Mouse (Mus musculus): ENCODE data around the gene Phf5a.
"Not testable (repeated sequence)": the region's sequence is repeated elsewhere in the genome, so short reads cannot be mapped to it uniquely, and the experiment has no call there.

Phf5a gene

DNA sequence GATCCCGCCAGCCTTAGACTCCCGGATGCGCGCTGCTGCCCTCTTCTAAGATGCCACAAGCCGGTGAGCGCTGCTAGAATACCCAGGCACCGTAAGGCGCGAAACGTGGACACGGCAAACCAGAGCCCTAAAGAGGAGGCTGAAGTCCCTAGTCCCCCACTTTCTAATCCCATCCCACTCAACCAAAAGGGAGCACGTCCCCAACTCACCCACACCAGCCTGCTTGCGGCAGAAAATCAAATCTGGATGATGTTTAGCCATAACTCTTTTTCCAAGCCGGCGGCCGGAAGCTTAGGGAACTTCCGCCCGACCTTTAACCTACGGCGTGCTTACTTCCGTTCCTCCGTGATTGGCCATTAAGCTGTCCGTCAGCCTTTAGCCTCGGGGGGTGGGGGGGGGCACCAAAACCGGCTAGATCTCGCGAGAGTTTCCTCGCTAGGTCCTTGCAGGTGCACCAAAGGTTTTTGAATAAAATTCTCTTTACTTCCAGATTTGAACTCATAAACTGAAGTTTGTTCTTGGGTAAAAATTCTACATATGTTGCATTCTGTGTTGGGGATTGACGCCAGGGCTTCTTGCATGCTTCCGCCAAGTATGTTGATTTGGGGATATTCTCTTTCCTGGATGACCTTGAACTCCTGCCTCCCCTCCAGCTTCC lies at the start of gene Phf5a:
Gene Phf5a (minus strand): TSS at position 308 of the 658 bp plus-strand sequence.
- DNase-seq (ENCODE audit: low spot score in 2 of 2) = peak; percentile 86 to 90

DNA sequence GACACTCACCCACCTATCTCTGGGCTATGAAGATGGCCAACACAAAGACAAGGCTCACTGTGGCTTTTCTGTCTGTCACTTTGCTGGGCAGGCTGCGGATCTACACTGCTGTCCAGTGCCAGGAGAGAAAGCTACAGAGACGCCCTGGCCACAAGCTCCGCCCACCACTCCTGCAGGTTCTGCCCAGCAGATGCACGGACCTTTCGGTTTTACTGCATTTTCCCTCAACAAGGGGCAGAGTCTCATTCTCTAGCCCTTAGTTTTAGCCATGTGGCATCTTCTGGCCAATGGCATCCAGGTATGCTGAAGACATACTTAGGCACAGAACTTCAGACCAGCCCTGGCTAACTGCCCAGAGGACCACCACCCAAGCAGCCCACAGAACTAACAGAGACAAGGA lies 49.5 kb upstream of the Phf5a start:
- DNase-seq (ENCODE audit: low spot score in 2 of 2) = no peak

- DNase-seq (ENCODE audit: low spot score in 2 of 2) = peak in 1 of 2 experiments; percentile 45
Measured at GRCm38 (mm10) chr15:81920546-81921217, 49.0 kb upstream of the Phf5a start.

DNA sequence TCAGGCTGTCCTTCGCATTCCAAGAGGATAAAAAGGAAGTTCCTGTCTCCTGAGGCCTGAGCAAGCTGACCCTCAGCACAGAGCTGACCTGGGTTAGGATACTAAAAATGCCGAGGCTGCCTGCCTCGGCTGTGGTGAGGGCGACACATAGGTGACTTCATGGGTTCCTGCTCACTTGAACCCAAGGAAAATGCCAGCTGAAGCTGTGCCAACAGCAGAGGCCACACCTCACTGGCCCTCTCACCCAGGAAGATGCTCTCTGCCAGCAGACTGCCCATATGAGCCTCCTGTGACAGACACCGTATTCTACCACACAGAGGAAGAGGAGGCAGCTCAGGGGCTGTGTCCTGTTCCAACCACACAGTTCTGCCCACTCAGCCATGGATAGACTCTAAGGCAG lies 47.4 kb upstream of the Phf5a start:
- DNase-seq (ENCODE audit: low spot score in 2 of 2) = no peak

DNA sequence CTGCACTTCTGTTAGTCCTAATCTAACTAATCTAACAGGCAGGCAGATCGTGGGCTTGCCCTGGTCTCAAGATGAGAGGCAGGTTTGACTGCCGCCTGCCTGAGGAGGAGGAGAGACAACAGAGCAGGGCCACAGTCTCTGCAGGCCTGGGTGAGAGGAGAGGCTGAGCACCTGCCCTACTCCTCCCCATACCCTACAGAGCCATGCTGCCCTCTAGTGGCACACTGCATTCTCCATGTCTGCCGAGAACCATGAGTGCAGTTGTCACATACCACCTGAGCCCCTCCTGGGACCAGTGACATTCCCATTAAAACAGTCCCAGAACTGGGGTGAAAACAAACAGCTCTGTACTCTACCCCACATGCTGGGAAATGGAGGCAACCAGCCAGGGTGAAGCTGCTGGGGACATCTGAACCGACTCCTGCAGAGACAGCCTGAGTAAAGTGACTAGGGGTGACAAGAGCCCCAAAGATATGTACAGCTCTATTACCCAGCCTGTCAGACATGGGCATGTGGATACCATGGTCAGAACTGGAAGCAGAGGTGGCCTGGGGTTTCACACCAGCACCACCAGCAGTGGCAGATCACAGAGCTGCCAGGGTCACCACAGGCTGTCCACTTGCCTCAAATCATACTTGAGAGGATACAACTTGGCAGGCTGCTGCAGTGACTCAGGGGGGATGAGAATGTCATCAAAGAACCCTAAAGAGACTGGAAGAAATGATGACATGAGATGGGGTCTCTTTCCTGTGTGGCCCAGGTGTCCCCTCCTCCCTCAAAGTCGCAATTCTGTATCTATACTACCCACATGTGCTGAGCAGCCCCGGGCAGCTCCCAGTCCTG lies 46.1 kb upstream of the Phf5a start:
- peak; percentile 77 to 81 for DNase-seq (ENCODE audit: low spot score in 2 of 2)

- no peak for DNase-seq (ENCODE audit: low spot score in 2 of 2)
Measured at GRCm38 (mm10) chr15:81917201-81917600, 45.5 kb upstream of the Phf5a start.

GRCm38 (mm10) chr15:81915663-81916062 lies 44.0 kb upstream of the Phf5a start:
- no peak for DNase-seq (ENCODE audit: low spot score in 2 of 2)

- no peak for DNase-seq (ENCODE audit: low spot score in 2 of 2)
Measured at GRCm38 (mm10) chr15:81914668-81915067, 43.0 kb upstream of the Phf5a start.

- DNase-seq (ENCODE audit: low spot score in 2 of 2) = no peak
Measured at GRCm38 (mm10) chr15:81912498-81912897, 40.8 kb upstream of the Phf5a start.

DNA sequence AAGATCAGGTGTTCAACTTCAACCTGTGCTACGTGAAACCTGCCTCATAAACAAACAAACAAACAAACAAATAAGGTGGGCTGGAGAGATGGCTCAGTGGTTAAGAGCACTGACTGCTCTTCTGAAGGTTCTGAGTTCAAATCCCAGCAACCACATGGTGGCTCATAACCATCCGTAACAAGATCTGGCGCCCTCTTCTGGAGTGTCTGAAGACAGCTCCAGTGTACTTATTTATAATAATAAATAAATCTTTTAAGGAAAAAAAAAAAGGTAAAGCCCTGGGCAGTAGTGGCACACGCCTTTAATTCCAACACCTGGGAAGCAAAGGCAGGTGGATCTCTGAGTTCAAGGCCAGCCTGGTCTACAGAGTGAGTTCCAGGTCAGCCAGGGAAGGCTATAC lies 37.1 kb upstream of the Phf5a start:
- not testable (repeated sequence) for DNase-seq (ENCODE audit: low spot score in 2 of 2)

- no peak for DNase-seq (ENCODE audit: low spot score in 2 of 2)
Measured at GRCm38 (mm10) chr15:81907953-81908352, 36.2 kb upstream of the Phf5a start.

DNA sequence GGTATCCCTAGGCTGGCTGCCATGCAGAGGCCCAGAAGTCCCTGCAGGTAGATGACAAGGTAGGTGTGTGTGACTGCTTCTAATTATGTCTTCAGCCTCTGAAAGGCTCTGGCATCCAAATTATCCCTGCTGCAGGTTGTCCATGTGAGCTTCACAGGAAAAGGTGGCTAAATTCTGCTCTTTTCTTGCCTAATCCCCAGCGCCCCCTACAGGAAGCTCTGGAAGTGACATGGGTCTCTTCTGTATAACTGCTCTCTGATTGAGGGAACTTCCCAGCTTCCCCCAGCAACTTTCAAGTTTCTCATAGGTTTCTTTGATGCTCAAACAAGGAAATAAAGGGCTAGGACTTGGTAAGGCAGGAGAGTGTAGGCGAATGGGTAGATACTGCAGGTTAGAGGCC lies 33.2 kb upstream of the Phf5a start:
- DNase-seq (ENCODE audit: low spot score in 2 of 2) = peak; percentile 83 to 84

DNA sequence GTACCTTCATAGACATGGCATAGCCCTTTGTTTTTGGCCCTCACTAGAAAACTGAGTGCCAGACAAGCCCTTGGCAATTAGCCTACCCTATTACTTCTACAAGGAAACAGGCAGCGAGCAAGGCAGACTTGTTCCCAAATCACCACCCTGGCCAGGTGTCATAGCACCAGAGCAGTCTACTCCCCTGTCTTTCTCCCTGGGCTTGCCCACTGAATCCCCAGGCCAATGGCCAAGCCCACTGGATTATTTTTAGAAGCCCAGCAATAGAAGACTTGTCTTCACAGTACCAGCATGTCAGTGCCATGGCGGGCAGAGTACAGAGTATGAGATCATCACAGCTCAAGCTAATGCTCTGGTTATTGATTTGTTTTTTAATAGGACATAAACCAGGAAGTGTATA lies 27.0 kb upstream of the Phf5a start:
- no peak for DNase-seq (ENCODE audit: low spot score in 2 of 2)

GRCm38 (mm10) chr15:81897607-81898285 lies 26.0 kb upstream of the Phf5a start:
- DNase-seq (ENCODE audit: low spot score in 2 of 2) = no peak

- DNase-seq (ENCODE audit: low spot score in 2 of 2) = no peak
Measured at GRCm38 (mm10) chr15:81896407-81896806, 24.7 kb upstream of the Phf5a start.

- DNase-seq (ENCODE audit: low spot score in 2 of 2) = no peak
Measured at GRCm38 (mm10) chr15:81894002-81894401, 22.3 kb upstream of the Phf5a start.

DNA sequence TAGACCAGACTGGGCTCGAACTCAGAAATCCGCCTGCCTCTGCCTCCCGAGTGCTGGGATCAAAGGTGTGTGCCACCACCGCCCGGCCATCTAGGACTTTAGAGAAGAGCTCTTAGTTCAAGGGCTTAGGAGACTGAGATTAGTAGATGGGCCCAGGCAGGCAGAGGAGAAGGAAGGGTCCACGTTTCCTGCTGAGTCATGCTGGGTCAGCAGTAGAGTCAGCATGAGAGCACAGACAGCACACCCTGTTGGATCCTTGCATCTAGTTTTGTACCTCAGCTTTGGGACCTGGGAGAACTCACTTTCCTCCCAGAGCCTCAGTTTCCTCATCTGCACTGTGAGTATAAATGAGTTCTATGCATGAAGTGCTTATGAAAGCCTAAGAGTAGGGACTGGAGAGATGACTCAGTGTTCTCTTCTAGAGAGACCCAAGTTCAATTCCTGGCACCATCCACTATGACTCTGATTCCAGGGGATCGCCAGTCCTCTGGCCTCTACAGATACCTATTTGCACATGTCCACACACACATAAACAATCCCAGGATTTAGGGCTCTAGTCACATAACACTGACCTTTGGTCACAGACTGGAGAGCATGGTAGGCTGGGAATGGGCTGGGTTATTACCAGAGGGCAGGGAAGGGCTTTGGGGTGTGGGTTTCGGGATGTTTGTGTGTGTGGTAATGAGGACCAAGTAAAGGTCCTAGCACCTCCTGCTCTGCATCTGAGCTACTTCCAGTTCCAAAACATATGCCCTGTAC lies 20.3 kb upstream of the Phf5a start:
- DNase-seq (ENCODE audit: low spot score in 2 of 2) = no peak

DNA sequence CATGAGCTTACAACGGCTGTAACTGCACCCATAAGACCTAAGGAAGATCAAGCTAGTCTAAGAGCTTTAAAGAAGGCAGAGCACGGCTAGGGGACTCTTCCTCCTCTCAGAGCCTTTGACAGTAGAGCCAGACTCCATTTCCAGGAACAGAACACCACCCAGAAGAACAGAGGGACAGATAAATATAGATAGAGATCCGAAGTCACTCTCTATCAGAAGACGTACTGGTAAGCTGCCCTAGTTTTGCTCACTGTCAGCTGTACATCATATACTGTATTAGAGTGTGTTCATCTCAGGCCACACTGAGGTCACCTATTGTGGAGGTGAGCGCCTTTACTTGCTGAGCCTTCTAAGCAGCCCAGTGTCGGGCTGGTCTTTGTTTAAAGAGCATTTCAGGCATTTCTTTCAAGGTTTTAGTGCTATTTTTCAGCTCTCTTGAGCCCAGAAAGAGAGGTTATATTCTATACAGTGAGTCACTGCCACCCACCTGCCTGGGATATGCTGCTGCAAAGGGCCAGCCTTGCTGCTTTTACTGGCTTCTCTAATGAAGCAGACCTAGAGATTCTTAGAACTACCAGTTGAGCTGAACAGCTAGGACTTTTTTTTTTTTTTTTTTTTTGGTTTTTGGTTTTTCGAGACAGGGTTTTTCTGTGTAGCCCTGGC lies 19.6 kb upstream of the Phf5a start:
- DNase-seq (ENCODE audit: low spot score in 2 of 2) = peak; percentile 78

DNA sequence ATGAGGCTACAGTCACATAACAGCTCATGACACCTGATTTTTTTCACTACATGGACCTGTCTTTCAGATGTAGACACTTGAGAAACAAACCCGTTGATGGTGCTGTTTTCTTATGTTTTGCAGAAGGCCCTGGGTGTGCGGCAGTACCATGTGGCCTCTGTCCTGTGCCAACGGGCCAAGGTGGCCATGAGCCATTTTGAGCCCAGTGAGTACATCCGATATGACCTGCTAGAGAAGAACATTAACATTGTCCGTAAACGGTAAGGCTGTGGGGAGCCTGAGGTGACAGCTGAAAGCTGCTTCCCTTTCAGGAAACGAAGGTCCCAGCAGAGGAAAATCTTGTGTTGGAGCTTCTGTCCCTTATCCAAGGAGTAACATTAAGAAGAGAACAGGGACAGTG lies 17.5 kb upstream of the Phf5a start:
- no peak for DNase-seq (ENCODE audit: low spot score in 2 of 2)

DNA sequence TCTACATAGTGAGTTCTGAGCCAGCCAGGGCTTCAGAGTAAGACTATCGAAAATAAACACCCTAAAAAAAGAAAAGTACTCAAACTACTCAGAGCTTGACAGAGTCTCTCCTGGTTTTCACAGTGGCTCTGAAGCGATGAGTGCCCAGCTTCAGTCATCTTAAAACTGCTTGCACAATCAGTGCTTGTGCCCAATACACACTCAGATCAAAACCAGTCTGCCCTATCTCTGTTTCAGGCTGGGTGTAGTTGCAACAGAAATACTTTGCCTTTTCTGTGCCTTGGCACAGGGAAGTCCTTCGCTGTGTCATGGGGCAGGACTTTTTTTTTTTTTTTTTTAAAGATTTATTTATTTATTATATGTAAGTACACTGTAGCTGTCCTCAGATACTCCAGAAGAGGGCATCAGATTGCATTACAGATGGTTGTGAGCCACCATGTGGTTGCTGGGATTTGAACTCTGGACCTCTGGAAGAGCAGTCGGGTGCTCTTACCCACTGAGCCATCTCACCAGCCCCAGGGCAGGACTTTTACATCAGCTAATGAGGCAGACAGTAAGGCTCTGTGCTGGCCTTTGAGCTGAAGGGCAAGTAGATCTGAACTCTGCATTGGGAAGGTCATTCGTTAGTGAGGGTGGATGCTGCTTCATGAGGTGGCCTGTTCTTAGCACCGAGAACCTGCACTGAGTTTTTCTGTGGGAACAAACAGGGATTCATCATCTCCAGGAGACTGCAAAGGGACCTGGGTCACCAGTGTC lies 15.3 kb upstream of the Phf5a start:
- no peak for DNase-seq (ENCODE audit: low spot score in 2 of 2)
